Mouse (Mus musculus) forebrain, embryonic 11.5 days (tissue): Measurements from ENCODE around the gene Vdac1. TPM values are rescaled to one million over a fixed set of nuclear protein-coding genes. Genes with fewer than 3 reads are reported as not detected.
A peak's percentile ranks its signal among the peaks of the same experiment; 100 is the strongest.

Experiments used
- ATAC-seq: fragments of 200-750 bp; cut with Nextera tagmentation; replicated peaks from 2 replicates; pipeline ENCODE4 v1.8.0; 2017; ENCODE audit warnings: moderate TSS enrichment; ENCODE audit not compliant: low FRiP score
- DNase-seq: peaks from one replicate; pipeline ENCODE4 v3.0.0-alpha.2; 2017; ENCODE audit warnings: low spot score
- H3K27ac ChIP-seq: fragments of 300-500 bp; sonication (generic); 2 replicates; pipeline ENCODE4 v1.5.1; 2014; ENCODE audit warnings: low read depth, low read length
- H3K27me3 ChIP-seq: fragments of 300-500 bp; sonication (generic); 2 replicates; pipeline ENCODE4 v1.6.1; 2014; ENCODE audit warnings: mild to moderate bottlenecking, low read length, mixed read lengths; ENCODE audit not compliant: control insufficient read depth, insufficient read depth
- H3K36me3 ChIP-seq: fragments of 300-500 bp; sonication (generic); 2 replicates; pipeline ENCODE4 v1.6.1; 2014; ENCODE audit warnings: mild to moderate bottlenecking, low read length, moderate library complexity, mixed read lengths; ENCODE audit not compliant: control insufficient read depth, insufficient read depth
- H3K4me1 ChIP-seq: fragments of 300-500 bp; sonication (generic); replicated peaks from 2 replicates; pipeline ENCODE4 v1.6.1; 2014; ENCODE audit warnings: low read length, mixed read lengths; ENCODE audit not compliant: control insufficient read depth, insufficient read depth
- H3K4me2 ChIP-seq: fragments of 300-500 bp; sonication (generic); 2 replicates; pipeline ENCODE4 v1.6.1; 2014; ENCODE audit warnings: low read depth, mild to moderate bottlenecking, low read length, moderate library complexity, mixed read lengths; ENCODE audit not compliant: severe bottlenecking
- H3K4me3 ChIP-seq: fragments of 300-500 bp; sonication (generic); 2 replicates; pipeline ENCODE4 v1.5.1; 2014; ENCODE audit warnings: low read depth, low read length
- H3K9ac ChIP-seq: fragments of 300-500 bp; sonication (generic); 2 replicates; pipeline ENCODE4 v1.6.1; 2014; ENCODE audit warnings: low read length
- H3K9me3 ChIP-seq: fragments of 300-500 bp; sonication (generic); 2 replicates; pipeline ENCODE4 v1.6.1; 2016; ENCODE audit warnings: low read length, mixed read lengths; ENCODE audit not compliant: control insufficient read depth
- whole genome bisulfite sequencing: fragments of 180-500 bp; shearing (Covaris S2); extraction: QIAGEN DNeasy Blood & Tissue Kit; methylation state at CpG from one replicate; pipeline ENCODE4 v1.1.7; 2014; 5-methylcytosine and 5-hydroxymethylcytosine counted together
- polyA plus RNA-seq: library from polyadenylated mRNA; unstranded; fragments of >200 nt; fragmentation: Nextera tagmentation; extraction: Ambion mirVana; gene quantifications from 2 replicates; pipeline ENCODE4 v1.2.1, GENCODE M21; 2014

The Vdac1 gene
- polyA plus RNA-seq, result 198 and 207 TPM in 2 replicates

- under 1% methylated on average over 80 of the region's 84 CpGs for WGBS
- Histone ChIP-seq H3K4me3 (peak within 1 kb of the TSS; percentile 89), H3K27ac (peak within 1 kb of the TSS; percentile 77), H3K9ac (peak within 1 kb of the TSS; percentile 95), H3K27me3 (no peaks in the 10 kb centered on the region), H3K36me3 (no peaks in the 10 kb centered on the region), H3K4me2 (peak within 1 kb of the TSS; percentile 94), H3K9me3 (no peaks in the 10 kb centered on the region), H3K4me1 (peaks cover 13% of the 10 kb centered on the region; the same call in 1 of the 2 replicates)
- DNase-seq, result peak; percentile 92
- peak; percentile 95 for ATAC-seq
Measured at GRCm38 (mm10) chr11:52360471-52361277, at the start of gene Vdac1. Gene Vdac1 (plus strand): TSS chr11:52360860.

- no peak overlapping the region for H3K4me2 ChIP-seq
- no peaks in the 10 kb centered on the region for H3K4me1 ChIP-seq
- no peaks in the 10 kb centered on the region for H3K36me3 ChIP-seq
- no peak overlapping the region for H3K9ac ChIP-seq
- no peak overlapping the region for H3K27ac ChIP-seq
- WGBS, result 13% methylated on average over 26 of the region's 26 CpGs
- H3K9me3 ChIP-seq, result no peaks in the 10 kb centered on the region
- no peak for DNase-seq
- ATAC-seq, result no peak
- H3K27me3 ChIP-seq, result no peaks in the 10 kb centered on the region
- no peak overlapping the region for H3K4me3 ChIP-seq
Measured at GRCm38 (mm10) chr11:52314102-52314793, 46.4 kb upstream of the Vdac1 start.

GRCm38 (mm10) chr11:52318445-52318844 lies 42.2 kb upstream of the Vdac1 start:
- WGBS, result 78% methylated on average over 13 of the region's 13 CpGs
- ATAC-seq (no peak), DNase-seq (no peak)
- no peaks in the 10 kb centered on the region for H3K9me3 ChIP-seq
- no peaks in the 10 kb centered on the region for H3K36me3 ChIP-seq
- no peak overlapping the region for H3K4me2 ChIP-seq
- H3K27me3 ChIP-seq, result no peaks in the 10 kb centered on the region
- H3K4me3 ChIP-seq, result no peak overlapping the region
- no peak overlapping the region for H3K27ac ChIP-seq
- no peaks in the 10 kb centered on the region for H3K4me1 ChIP-seq
- no peak overlapping the region for H3K9ac ChIP-seq

GRCm38 (mm10) chr11:52319664-52320063 lies 41.0 kb upstream of the Vdac1 start:
- Histone ChIP-seq H3K9me3 (no peaks in the 10 kb centered on the region), H3K4me1 (no peaks in the 10 kb centered on the region), H3K4me2 (no peak overlapping the region), H3K4me3 (no peak overlapping the region), H3K27ac (no peak overlapping the region), H3K36me3 (no peaks in the 10 kb centered on the region), H3K27me3 (no peaks in the 10 kb centered on the region), H3K9ac (no peak overlapping the region)
- WGBS, result 78% methylated on average over 4 of the region's 4 CpGs
- DNase-seq (no peak), ATAC-seq (no peak)

DNA sequence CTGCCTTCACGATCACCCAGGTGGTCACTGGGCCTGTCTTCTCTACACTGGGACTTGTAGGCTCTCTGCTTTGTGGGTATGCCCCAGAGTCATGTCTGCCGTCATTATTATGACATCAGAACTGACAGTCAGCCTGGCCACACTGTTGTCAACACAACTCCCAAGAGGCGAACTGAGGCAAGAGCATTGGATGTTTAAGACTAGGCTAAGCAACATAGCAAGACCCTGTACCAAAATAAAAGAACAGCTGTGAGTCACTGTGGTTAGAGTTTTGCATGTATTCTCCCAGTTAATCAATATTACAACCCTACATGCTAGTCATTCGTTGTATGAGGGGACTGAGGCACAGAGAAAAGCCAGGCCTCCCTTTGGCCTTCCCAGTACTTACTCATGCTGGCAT lies 40.1 kb upstream of the Vdac1 start:
- no peak for DNase-seq
- H3K4me1 ChIP-seq, result no peaks in the 10 kb centered on the region
- H3K27me3 ChIP-seq, result no peaks in the 10 kb centered on the region
- H3K9ac ChIP-seq, result no peak overlapping the region
- ATAC-seq, result no peak
- no peak overlapping the region for H3K4me2 ChIP-seq
- no peak overlapping the region for H3K27ac ChIP-seq
- no peak overlapping the region for H3K4me3 ChIP-seq
- no peaks in the 10 kb centered on the region for H3K9me3 ChIP-seq
- WGBS, result 82% methylated on average over 4 of the region's 4 CpGs
- no peaks in the 10 kb centered on the region for H3K36me3 ChIP-seq

GRCm38 (mm10) chr11:52321540-52321939 lies 39.1 kb upstream of the Vdac1 start:
- Histone ChIP-seq H3K9me3 (no peaks in the 10 kb centered on the region), H3K27ac (no peak overlapping the region), H3K36me3 (no peaks in the 10 kb centered on the region), H3K9ac (no peak overlapping the region), H3K4me3 (no peak overlapping the region), H3K4me2 (no peak overlapping the region), H3K27me3 (no peaks in the 10 kb centered on the region), H3K4me1 (no peaks in the 10 kb centered on the region)
- DNase-seq (no peak), ATAC-seq (no peak)
- 70% methylated on average over 3 of the region's 3 CpGs for WGBS

GRCm38 (mm10) chr11:52324442-52325367 lies 36.0 kb upstream of the Vdac1 start:
- WGBS, result 58% methylated on average over 23 of the region's 23 CpGs
- no peak for ATAC-seq

GRCm38 (mm10) chr11:52327313-52327712 lies 33.3 kb upstream of the Vdac1 start:
- no peak for ATAC-seq
- no peaks in the 10 kb centered on the region for H3K4me1 ChIP-seq
- 65% methylated on average over 3 of the region's 3 CpGs for WGBS

More at GRCm38 (mm10) chr11:52324442-52325367, 36.0 kb upstream of the Vdac1 start:
- no peak overlapping the region for H3K27ac ChIP-seq
- no peaks in the 10 kb centered on the region for H3K27me3 ChIP-seq
- no peak for DNase-seq
- no peaks in the 10 kb centered on the region for H3K4me1 ChIP-seq
- H3K9me3 ChIP-seq, result no peaks in the 10 kb centered on the region
- H3K4me2 ChIP-seq, result no peak overlapping the region
- no peak overlapping the region for H3K9ac ChIP-seq
- no peaks in the 10 kb centered on the region for H3K36me3 ChIP-seq
- H3K4me3 ChIP-seq, result no peak overlapping the region

More at GRCm38 (mm10) chr11:52327313-52327712, 33.3 kb upstream of the Vdac1 start:
- no peak overlapping the region for H3K4me2 ChIP-seq
- H3K36me3 ChIP-seq, result no peaks in the 10 kb centered on the region
- no peaks in the 10 kb centered on the region for H3K9me3 ChIP-seq
- no peaks in the 10 kb centered on the region for H3K27me3 ChIP-seq
- DNase-seq, result no peak
- no peak overlapping the region for H3K27ac ChIP-seq
- H3K9ac ChIP-seq, result no peak overlapping the region
- no peak overlapping the region for H3K4me3 ChIP-seq
